Mouse (Mus musculus) spleen, postnatal 0 days (tissue): ENCODE data around the gene Slc22a4. TPM values are rescaled to one million over a fixed set of nuclear protein-coding genes. Genes with fewer than 3 reads are reported as not detected.

ENCODE experiments used
- polyA plus RNA-seq: library from polyadenylated mRNA; unstranded; fragments of >200 nt; fragmentation: Nextera tagmentation; extraction: Ambion mirVana; gene quantifications from 2 replicates; pipeline ENCODE4 v1.2.1, GENCODE M21; 2015

Slc22a4 gene
- 34.4 and 39.1 TPM in 2 replicates for polyA plus RNA-seq

GRCm38 (mm10) chr11:54028044-54028951 lies at the start of gene Slc22a4:
Gene Slc22a4 (minus strand): TSS chr11:54028090.

GRCm38 (mm10) chr11:54068520-54069371 lies 40.9 kb upstream of the Slc22a4 start, which contains the start of gene Pdlim4:
Gene Pdlim4 (minus strand): TSS chr11:54069014.

GRCm38 (mm10) chr11:53979788-53980621 lies 47.9 kb downstream of the Slc22a4 start, which contains the start of gene Slc22a21:
Gene Slc22a21 (minus strand): TSS chr11:53980332.

Other genes starting within 250 kb of the Slc22a4 start
- 3.7 and 3.9 TPM in 2 replicates for gene Gm12216, start 168.8 kb downstream of the Slc22a4 start, polyA plus RNA-seq
- 3.8 and 5.1 TPM in 2 replicates for gene Slc22a5, start 136.4 kb downstream of the Slc22a4 start, polyA plus RNA-seq
- 3.2 and 3.7 TPM in 2 replicates for gene Slc22a21, start 47.8 kb downstream of the Slc22a4 start, polyA plus RNA-seq
- gene Pdlim4, start 40.9 kb upstream of the Slc22a4 start, polyA plus RNA-seq, result 9.8 and 13.1 TPM in 2 replicates
- gene P4ha2, start 72.0 kb upstream of the Slc22a4 start, polyA plus RNA-seq, result 3.6 and 4.8 TPM in 2 replicates
- 0.16 and 0.22 TPM in 2 replicates for gene Csf2, start 221.6 kb upstream of the Slc22a4 start, polyA plus RNA-seq
- gene Il3, start 239.2 kb upstream of the Slc22a4 start, polyA plus RNA-seq, result not detected in 2 replicates